Mouse (Mus musculus) CD8-positive naive resting alpha-beta T cell, adult 2 months (primary cell): ENCODE results near the gene Cldn14.
A peak's percentile ranks its signal among the peaks of the same experiment; 100 is the strongest.
"Not testable (repeated sequence)": the region's sequence is repeated elsewhere in the genome, so short reads cannot be mapped to it uniquely, and the experiment has no call there.

Experiments used
- DNase-seq, 2 experiments: peaks; one replicate each; pipeline ENCODE4 v3.0.0; 2022; ENCODE audit warnings: low read depth in 2 of 2, low spot score in 2 of 2

Cldn14 gene

DNA sequence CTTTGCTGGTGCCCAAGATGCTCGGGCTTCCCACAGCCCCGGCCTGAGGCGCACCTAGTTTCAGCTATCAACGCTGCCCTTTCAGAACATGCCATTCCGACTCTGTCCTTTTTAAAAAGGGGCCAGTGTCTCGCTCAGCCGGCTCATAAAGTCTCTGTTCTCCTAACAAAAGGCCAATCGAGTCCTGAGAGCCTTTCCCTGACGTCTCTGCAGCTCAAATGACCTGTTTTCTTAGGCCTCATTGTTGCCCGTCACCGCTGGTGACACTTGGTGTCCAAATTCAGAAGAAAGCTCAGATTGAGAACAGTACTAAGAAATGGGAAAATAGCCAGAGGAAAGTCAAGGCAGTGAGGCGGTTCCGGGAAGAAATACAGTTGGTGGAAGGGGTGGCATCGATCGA, at the start of gene Cldn14:
Cldn14 (minus strand) TSS at position 101 of the 400 bp plus-strand sequence.
- no peak for DNase-seq

DNA sequence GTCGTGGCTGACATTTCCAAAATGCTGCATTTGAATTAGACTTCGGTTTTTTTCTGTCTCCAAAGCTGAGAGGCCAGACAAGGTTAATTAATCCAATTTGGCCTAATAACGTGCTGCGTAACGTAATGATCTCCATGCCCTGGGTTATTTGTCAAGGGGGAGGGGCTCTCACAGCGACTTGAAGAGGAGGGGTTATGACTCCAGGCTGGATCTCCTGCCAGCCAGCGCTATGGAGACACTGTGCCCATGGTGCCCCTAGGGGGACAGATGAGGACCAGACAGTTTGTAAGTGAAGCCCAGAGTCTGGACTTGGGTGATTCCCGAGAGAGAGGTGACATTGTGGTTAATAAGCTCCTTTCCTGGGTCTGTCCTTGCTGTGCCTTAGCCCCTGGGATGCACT, 46.9 kb upstream of the Cldn14 start:
- no peak for DNase-seq

DNA sequence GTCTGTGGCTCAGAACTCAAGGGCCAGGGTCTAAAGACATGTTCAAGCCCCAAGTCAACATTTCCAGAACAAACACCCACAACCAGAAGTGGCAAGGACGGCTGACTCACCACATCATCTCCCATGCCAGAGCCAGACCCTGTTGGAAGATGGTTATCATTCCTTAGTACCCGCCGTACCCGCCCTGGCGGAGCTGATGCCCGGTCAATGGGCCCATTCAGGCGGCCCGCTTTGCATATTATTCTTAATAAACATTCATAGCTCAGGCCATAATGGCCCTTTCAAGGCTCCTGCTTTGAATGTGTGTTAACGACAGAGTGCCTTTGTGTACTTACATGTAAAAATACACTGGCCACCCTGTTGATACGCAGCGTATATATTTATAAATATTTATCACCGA, 46.5 kb upstream of the Cldn14 start:
- no peak for DNase-seq

DNA sequence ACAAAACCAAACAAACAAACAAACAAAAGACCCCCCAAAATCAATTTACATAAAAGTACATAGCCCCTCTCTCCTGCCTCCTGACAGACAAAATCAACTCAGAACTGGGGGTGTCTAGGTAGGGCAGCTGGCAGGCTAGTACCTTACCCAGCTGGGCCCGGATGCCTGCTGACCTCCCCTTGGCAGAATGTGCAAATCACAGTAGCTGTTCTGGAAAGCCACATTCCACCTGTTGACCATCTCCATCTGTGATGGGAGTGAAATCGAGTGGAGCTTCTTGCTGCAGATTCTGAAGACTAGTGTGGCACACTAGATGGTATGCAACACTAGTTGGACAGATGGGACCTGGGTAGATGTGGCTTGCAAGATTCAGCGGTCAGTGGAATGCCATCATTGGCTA, 41.7 kb upstream of the Cldn14 start:
- no peak for DNase-seq

DNA sequence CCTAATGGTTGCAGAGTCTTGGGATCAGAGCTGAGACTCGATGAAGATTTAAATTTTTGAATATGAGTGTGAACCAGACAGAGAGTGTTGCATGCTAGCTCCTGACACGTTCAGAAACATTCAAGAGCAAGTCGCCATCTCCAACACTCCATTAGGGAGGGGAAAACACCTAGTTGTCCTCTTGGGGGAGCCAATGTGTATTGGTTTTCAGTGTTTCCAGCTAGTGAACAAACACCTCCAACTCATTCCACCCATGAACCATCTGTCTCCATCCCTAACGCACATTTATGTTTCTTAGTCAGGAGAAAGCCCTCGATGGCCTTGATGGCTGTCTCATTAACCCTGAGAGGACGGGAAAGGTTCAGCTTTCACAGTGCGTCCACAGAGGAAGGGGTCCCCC, 36.4 kb upstream of the Cldn14 start:
- no peak for DNase-seq

DNA sequence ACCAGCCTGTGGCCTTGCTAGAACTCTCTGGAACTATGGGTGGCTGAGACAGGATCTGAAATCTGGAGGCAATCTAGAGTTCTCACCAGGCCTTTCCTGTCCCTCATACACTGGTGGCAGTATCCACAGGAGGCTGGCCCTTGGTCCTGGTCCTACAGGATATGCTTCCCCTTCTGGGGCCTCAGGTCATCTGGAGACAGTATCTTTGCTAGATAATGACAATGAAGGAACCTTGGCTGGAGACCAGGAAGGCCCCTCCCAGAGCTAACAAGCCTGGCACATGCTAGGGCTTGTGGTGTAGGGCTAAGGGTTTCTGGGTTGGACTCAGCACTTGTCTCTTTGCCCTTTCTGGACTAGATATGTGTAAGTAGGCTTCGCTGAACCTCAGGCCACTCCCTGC, 35.2 kb upstream of the Cldn14 start:
- no peak for DNase-seq

DNA sequence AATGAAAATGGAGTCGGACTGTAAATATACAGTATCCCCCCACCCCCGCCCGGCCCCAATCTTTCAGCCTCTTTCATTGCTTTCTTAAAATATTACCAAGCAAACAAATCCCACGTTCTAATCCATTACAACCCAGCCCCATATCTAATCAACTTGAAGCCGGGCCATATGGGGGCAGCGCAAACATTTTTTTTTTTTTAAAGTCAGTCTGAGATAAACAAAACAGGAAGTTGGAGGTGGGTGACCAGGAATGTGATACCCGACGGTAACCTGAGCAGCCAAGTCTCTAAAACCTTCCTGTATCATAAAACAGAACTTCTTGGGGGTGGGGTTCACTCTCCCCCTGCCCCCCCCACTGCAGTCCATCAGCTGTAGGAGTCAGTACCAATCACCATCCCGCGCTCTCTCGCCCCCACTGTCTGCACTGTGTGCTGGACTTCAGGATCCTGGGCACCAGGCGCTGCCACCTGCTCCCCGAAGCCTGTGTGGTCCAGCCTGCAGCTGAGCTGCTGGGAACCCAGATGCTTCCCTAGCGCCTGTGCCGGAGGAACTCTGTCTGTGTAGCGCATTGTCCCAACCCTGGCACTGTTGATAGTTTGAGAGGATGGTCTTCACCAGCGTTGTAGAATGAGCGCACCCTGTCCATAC, 32.6 kb upstream of the Cldn14 start:
- DNase-seq, result no peak

DNA sequence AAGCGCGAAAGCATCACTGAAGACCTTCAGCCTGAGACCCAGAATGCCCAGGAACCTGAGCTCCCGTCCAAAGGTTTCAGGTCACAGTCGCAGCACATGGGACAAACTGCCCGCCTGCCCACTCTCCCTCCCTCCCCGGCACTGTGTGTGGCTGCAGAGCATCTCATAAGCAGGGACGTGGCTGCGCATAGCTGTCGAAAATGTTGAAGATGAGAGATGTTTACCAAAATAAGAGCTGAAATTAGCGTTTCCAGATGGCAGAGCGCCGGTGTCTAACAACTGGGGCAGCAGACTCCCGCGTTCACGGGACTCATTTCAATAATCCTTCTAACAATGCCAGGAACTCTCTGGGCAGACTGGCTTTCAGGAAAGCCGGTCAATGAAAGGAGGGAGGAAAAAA, 31.8 kb upstream of the Cldn14 start:
- no peak for DNase-seq

DNA sequence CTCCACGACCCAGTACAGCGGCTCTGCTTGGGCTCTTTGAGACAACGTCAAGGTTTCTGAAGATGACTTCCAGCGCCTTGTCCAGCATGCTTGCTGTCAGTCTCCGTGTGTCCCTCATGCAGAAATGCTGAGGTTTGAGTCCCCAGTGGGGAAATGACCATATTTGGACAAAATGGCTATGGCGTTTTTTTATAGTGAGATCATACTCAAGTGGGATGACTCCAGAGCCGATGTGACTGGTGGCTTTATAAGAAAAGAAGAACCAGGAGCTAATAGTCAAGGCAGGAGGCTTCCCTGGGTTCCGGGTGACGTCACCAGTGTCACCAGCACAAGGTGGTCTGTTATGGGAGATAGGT, 30.3 kb upstream of the Cldn14 start:
- DNase-seq, result no peak

DNA sequence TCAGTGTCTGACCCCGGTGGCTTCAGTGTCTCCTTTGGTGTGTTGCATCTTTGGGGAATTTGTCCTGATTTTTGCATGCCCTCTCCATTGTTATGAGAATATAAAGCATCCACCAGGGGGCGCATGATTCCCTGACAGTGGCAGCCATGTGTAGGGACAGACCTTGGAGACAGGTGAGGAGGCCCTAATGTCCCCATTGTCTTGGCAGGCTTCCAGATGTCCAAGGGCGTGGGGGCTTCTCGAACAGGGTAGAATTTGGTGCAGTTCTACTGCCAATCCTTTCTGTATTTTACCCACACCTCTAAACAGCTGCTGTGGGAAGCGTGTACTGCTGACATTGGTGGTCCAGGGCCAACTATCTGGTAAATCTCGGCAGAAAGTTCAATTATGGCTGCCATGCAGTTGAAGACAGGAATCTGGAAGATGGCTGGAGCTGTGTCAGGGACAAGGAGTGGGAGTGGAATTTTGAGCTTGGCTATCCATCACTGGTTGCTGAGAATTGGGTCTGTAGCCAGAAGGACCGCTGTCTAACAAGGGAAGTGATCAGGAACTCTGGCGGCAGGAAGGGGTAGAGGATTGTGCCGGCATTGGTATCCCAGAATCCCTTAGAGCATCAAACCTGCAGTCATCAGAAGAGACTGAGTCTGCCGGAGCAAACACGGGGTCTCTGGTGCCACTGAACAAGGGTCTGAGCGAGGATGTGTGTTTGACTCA, 29.8 kb upstream of the Cldn14 start:
- DNase-seq, result peak; percentile 62 to 68

DNA sequence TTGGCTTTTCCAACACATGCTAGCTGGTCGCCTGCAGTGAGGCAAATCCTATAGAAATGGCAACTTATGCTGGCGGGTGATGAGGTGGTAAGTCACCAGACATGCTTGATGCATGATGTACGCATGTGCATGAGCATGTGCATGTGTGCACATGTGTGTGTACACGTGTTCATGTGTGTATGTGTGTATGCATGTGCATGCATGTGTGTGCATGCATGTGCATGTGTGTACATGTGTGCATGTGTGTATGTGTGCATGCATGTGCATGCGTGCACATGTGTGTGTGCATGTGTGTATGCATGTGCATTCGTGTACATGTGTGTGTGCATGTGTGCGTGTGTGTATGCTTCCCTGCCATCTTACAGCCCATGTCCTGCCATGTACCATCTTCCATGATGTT, 28.6 kb upstream of the Cldn14 start:
- no peak for DNase-seq

DNA sequence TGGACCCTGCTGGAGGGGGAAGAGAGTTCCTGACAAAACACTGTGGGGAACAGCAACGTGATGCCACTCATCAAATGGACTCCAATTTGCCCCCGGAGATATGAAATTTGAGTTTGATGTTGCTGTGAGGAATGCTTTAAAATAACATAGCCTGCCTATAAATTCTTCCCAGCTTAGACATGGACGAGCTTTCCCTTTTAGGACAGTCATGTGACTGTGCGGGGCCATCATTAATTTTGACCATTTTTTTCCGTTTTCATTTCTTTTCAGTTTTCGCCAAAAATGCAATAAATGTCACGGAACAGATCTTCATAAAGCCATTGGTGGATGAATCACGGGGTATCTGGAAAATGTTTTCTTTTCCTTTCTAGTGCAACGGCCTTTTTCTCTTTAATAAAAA, 25.5 kb upstream of the Cldn14 start:
- DNase-seq, result no peak

DNA sequence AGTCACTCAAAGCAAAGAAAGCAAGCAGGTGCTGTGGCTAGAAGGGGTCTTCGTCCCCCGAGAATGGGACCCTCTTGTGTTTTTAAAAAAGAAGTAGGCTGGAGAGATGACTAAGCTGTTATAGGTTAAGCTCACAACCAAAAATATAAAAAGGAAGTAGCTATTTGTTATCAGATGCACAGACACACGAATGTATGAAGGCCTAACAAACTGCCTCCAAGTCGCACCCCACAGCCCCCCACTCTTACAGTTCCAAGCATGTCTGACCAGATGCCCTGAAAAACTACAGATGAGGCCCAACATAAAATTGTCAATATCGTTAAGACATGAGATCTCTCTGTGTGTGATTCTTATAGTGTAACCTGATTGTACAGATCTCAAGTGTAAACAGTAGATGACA, 23.6 kb upstream of the Cldn14 start:
- DNase-seq, result no peak

DNA sequence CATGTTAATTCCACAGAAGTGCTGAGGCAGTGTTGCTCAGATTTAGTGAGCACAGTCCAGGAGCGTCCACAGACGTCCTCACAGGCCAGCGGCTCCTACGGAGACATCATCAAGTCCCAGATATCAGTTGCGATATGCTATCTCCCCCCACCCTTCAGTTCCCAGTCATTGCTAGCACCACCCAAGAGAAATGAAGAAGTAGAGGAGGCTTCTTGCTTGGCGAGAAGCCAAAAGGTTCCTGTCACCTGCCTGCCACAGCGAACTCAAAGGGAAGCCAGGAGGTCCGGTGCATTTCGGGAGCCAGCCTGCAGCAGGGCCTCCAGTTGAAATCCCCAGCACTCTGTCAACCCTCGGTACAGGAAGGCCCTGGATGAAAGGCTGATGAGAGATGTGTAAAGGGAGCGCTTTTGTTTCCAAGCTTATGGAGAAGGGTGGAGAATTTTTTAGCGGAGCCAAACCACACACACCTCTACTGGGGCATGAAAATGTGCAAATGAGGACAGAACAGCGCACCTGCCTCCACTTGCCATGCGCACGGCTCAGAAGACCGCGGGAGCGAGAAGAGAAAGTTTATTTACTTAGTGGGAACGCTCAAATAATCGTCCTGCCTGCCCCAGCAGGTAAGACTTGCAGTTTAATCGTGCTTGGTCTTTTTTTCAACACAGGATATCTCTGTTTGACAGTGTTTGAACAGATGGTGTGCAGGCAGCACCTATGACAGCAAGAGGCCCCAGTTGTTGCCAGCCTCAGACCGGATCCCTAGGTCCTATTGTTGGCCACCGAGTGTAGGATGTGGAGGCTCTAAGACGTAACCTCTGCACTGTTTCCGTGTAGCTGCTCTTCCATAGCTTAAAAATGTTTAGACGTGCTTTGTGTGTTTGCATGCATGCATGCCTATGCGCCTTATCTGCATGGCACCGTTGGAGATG, 15.0 kb upstream of the Cldn14 start:
- DNase-seq, result no peak

DNA sequence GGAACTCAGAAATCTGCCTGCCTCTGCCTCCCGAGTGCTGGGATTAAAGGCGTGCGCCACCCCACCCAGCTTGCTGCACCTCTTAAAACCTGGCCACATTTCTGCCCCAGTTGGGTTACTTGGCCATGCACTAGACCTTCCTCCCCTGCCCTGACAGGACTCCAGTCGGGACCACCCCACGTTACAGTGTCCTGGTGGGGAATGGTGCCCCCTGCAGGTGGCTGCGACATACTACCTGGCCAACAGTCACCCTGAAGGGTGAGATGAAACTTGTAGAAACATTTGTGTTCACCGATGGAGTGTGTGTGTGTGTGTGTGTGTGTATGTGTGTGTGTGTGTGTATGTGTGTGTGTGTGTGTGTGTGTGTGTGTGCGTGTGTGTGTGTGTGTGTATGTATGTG, 11.1 kb upstream of the Cldn14 start:
- not testable (repeated sequence) for DNase-seq

DNA sequence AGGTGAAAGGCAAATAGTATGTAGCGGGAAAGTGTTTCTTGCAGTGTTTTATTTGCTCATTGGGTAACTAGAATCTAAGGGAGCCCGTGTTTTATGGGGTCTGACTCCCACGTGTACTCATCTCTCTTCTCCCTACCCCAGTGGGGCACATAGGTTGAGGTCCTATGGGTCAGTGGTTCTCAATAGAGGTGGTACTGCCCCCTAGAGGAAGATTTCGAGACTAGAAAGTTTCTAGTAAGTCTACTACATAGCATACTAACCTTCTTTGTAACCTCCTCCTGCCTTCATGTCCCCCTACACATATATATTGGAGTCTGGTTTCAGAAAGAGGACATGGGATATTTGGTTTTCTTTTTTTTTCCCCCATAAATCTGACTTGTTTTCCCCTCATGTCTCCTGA, 9.3 kb upstream of the Cldn14 start:
- DNase-seq, result no peak

DNA sequence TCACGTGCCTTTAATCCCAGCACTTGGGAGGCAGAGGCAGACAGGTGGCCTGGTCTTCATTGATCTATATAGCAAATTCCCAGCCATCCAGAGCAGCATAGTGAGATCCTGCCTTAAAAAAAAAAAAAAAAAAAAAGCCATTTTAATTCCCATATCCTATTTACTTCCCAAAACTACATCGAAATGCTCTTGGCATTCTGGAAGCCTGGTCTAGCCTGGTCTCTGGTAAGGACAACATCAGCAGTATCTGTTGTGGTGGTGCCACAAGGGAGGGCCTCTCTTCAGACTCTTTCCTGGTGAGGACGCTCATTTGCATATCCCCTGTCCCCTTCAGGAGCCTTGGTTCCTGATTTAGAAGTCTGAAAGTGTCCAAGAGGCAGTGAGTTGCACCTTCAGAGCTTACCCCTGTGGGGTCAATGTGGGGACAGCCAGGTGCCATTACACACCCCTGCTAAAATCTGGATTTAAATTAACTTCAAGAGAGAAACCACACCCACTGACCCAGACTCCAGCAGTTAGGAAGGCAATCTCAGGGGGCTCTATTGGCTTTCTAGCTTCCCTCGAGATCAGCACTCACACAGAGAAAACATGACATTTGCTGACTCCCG, 6.0 kb upstream of the Cldn14 start:
- DNase-seq, result no peak

DNA sequence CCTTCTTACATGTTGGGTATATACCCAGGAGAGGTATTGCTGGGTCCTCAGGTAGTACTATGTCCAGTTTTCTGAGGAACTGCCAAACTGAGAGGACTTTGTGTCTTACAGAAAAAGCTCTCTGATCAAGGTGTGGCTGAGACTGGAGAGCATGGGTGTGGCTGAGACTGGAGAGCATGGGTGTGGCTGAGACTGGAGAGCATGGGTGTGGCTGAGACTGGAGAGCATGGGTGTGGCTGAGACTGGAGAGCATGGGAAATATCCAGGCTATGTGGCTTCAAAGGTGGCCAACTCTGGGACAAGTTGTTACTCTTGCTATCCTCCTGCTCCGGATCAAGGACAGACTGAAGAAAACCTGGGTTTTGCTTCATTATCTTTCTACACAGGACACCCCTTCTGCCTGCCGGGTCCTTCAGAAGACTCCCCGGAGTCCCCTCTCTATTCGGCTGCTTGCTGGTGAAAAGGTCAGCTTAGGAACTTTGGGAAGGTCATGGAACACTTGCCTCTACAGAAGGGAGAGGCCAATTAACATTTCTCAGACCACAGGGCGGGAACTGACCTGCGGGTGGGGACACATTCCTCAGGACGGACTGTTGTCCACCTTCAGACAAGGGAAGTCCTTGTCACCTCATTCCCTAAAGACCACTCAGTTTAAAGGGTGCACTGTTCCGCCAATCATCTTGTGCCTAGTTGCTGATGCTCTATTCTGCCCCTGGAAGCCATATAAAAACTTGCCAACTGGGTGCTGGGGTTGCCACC, 4.9 kb upstream of the Cldn14 start:
- DNase-seq, result not testable (repeated sequence)

DNA sequence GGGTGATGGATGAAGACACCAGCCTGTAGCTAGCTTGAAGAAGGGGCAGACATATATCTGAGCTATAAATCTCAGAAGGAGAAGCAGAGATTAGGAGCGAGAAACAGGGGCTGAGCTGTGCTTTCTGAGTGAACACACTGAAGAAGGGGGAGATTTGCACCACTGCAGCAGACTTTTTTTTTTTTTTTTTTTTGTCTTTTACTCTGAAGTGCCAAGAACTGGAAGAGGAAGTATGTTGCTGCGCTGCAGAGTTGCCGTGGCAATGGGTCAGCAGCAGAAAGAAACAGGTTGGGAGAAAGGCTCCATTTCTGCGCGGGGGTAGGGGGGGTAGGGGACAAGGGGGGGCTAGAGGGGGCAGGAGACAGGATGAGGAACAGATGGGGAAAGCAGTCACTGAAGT, 2.6 kb upstream of the Cldn14 start:
- no peak for DNase-seq

DNA sequence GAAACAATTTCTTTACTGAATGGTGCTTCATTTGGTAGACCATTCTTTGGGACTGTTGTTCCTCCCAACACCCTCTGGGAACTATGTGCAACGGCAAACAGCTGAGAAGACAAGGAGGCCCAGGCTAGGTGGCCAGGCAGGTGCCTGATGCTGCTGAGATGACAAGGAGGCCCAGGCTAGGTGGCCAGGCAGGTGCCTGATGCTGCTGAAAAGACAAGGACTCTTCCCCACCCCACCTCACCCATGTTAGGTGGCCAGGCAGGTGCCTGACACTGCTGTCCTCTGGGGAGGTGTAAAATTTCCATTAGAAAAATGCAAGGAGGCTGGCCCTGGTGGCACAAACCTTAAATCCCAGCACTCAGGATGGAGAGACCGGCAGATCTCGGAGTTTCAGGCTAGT, 2.0 kb upstream of the Cldn14 start:
- no peak for DNase-seq

DNA sequence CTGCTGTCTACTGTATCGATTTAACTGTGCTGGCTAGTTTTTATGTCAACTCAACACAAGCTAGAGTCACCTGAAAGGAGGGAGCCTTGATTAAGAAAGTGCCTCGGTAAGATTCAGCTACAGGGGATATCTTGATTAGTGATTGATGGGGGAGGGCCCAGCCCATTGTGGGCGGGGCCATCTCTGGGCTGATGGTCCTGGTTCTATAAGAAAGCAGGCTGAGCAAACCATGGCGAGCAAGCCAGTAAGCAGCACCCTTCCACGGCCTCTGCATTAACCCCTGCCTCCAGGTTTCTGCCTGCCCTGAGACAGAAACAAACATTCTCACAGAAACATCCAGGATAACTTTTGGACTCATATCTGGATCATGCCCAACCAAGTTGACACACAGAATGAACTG, 1.5 kb upstream of the Cldn14 start:
- DNase-seq, result no peak
